Mouse (Mus musculus) CD4-positive, CD25-positive, alpha-beta regulatory T cell, adult 4 months (primary cell): ENCODE data around the gene Kncn. TPM values are rescaled to one million over a fixed set of nuclear protein-coding genes. Genes with fewer than 3 reads are reported as not detected.

ENCODE experiments used
- ATAC-seq: one replicate; pipeline ENCODE4 v1.8.0; 2017
- polyA plus RNA-seq, 2 experiments: library from polyadenylated mRNA; unstranded; fragments of 100-300 nt; shearing (Covaris generic); gene quantifications; one replicate each; pipeline ENCODE4 v1.2.1; 2017

Gene Kncn
- polyA plus RNA-seq, 2 experiments from 2014 or later: not detected

- no peak for ATAC-seq
These were observed 53.1 kb downstream of the Kncn start for GRCm38 (mm10) chr4:115937061-115937976.

GRCm38 (mm10) chr4:115938276-115939160 is 54.3 kb downstream of the Kncn start:
- no peak for ATAC-seq

Other genes with a start within 250 kb of the Kncn start
- gene Cyp4b1, start 236.7 kb upstream of the Kncn start, polyA plus RNA-seq: not detected
- gene Efcab14, start 146.7 kb upstream of the Kncn start, polyA plus RNA-seq: 10 to 100 TPM; 42.7 to 43.1 TPM
- 1 to 10 TPM in 1 of 2 experiments, under 1 TPM in 1; 0.42 to 2.6 TPM for gene Tex38, start 103.4 kb upstream of the Kncn start, polyA plus RNA-seq
- 10 to 100 TPM; 16.6 to 19.2 TPM for gene Atpaf1, start 99.6 kb upstream of the Kncn start, polyA plus RNA-seq
- gene Mob3c, start 56.3 kb upstream of the Kncn start, polyA plus RNA-seq: 10 to 100 TPM; 13.5 to 15.8 TPM
- gene Mknk1, start 45.2 kb upstream of the Kncn start, polyA plus RNA-seq: 10 to 100 TPM; 43.4 to 47.5 TPM
- not detected for gene 6430628N08Rik, start 6.3 kb downstream of the Kncn start, polyA plus RNA-seq
- not detected for gene Dmbx1, start 55.5 kb downstream of the Kncn start, polyA plus RNA-seq
- 10 to 100 TPM; 48.1 to 85.6 TPM for gene Faah, start 133.5 kb downstream of the Kncn start, polyA plus RNA-seq
- gene Nsun4, start 169.5 kb downstream of the Kncn start, polyA plus RNA-seq: 10 to 100 TPM; 24.1 to 32.9 TPM
- gene Uqcrh, start 190.7 kb downstream of the Kncn start, polyA plus RNA-seq: 100 to 1,000 TPM; 779 to 910 TPM
- gene Lrrc41, start 190.9 kb downstream of the Kncn start, polyA plus RNA-seq: 10 to 100 TPM; 15.7 to 21.8 TPM
- gene Rad54l, start 239.3 kb downstream of the Kncn start, polyA plus RNA-seq: 1 to 10 TPM; 4.8 to 7.8 TPM
- 1 to 10 TPM; 6.6 to 10.0 TPM for gene Pomgnt1, start 239.4 kb downstream of the Kncn start, polyA plus RNA-seq